Mouse (Mus musculus): Measurements from ENCODE around the gene Myadm.
"Not testable (repeated sequence)": the region's sequence is repeated elsewhere in the genome, so short reads cannot be mapped to it uniquely, and the experiment has no call there.

The Myadm gene

DNA sequence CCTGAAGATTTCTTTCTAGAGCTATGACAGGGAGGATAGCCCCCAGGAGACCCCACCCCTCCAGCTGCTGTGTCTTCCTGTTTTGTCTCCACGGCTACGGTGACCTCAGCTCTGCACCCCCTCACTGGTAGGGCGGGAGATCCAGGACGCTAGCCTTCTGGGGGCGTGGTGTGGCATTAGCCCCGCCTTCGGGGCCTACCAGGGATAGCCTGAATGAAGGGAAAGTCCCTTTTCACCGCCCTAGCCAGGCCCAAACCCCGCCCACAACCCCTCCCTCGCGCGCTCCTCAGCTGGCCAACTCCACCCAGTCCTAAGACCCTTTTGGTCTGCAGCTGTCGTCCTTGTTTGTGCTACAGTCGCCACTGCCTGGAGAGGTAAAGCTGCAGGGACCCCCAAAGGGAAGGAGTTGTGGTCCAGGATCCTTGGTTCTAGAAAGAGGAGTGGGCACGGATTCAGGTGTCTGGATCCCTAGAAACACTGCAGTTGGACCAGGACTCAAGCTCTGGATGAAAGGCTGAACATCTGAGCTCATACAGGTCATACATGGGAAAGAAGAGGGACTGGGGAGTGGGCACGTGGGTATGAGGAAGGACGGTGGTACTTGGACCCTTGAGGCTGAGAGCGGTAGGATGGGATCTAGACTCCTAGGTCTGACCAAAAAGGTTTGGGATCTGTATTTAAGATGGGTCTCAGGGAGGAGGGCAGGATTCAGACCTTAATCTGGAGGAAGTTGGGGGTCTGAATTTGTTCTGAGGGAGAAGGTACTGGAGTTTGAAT is 1.6 kb downstream of the Myadm start:
- DNase-seq (ENCODE audit: low read depth, low spot score) = peak; percentile 6

GRCm38 (mm10) chr7:3291197-3291596 is 2.3 kb downstream of the Myadm start:
- DNase-seq (ENCODE audit: low read depth, low spot score) = no peak

DNA sequence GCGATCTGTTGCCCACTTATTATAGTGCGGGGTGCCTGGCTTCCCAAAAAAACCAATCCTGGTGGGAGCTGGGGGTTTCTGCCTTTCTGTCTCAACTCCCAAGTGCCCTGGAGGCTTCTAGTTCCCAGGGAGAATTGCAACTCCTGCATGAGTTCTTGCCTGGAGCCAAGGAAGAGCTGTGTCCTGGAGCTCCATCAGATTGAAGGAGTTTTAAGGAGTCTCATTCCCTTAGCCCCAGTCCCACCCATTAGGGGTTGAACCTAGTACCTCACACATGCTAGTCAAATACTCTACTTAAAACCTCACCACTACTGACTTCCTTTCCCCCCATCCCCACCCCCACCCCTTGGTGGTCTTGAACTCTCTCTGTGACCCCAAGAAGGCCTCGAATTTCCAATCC is 2.9 kb downstream of the Myadm start:
- no peak for DNase-seq (ENCODE audit: low read depth, low spot score)

DNA sequence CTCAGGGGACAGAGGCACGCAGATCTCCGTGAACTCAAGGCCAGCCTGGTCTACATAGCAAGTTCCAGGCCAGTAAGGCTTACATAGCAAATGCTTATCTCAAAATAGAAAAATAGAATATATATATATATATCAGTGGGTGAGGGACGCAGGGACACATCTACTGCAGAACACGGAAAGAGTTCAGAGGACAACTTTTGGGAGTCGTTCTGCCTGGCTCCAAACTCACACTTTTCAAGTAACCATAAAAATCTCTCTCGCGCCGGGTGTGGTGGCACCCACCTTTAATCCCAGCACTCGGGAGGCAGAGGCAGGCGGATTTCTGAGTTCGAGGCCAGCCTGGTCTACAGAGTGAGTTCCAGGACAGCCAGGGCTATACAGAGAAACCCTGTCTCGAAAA is 3.4 kb downstream of the Myadm start:
- DNase-seq (ENCODE audit: low read depth, low spot score) = not testable (repeated sequence)

GRCm38 (mm10) chr7:3292791-3293190 is 3.9 kb downstream of the Myadm start:
- DNase-seq (ENCODE audit: low read depth, low spot score) = no peak

- DNase-seq (ENCODE audit: low read depth, low spot score) = no peak
Measured at GRCm38 (mm10) chr7:3294794-3295193, 5.9 kb downstream of the Myadm start.

GRCm38 (mm10) chr7:3295321-3296110 is 6.6 kb downstream of the Myadm start:
- no peak for DNase-seq (ENCODE audit: low read depth, low spot score)

DNA sequence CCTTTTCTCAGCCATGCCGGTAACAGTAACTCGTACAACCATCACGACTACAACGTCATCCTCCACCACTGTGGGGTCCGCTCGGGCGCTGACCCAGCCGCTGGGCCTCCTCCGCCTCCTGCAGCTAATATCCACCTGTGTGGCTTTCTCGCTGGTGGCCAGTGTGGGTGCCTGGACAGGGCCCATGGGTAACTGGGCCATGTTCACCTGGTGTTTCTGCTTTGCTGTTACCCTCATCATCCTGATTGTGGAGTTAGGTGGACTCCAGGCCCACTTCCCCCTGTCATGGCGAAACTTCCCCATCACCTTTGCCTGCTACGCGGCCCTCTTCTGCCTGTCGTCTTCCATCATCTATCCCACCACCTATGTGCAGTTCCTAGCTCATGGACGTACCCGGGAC is 7.8 kb downstream of the Myadm start:
- no peak for DNase-seq (ENCODE audit: low read depth, low spot score)

DNA sequence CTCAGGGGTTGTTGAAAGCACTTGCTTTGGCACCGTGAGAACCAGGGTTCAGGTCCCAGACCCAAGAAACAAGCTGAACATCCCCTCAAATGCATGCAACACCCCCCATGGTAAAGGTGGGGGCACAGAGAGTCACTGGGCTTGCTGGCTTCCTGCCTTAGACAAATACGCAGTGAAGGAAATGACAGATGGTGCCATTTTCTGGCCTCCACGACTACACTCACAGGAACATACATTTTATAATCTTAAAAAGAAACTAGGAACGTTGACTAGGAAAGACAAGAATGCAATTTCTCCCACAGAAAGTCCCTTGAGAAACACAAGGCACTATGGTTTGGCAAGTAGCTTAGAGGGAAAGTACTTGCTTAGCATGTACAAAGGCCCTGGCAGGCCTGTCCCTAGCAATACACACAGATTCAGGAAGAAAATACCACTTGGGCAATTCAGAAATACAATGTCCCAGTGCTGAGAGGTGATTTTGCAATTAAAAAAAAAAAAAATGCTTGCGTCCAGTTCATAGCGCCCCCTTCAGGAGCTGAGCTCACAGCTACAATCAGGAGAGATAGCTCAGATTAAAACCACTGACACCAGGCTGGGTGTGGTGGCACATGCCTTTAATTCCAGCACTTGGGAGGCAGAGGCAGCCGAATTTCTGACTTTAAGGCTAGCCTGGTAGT is 11.2 kb downstream of the Myadm start:
- DNase-seq (ENCODE audit: low read depth, low spot score) = no peak

- DNase-seq (ENCODE audit: low read depth, low spot score) = no peak
Measured at GRCm38 (mm10) chr7:3300891-3301627, 12.2 kb downstream of the Myadm start.

DNA sequence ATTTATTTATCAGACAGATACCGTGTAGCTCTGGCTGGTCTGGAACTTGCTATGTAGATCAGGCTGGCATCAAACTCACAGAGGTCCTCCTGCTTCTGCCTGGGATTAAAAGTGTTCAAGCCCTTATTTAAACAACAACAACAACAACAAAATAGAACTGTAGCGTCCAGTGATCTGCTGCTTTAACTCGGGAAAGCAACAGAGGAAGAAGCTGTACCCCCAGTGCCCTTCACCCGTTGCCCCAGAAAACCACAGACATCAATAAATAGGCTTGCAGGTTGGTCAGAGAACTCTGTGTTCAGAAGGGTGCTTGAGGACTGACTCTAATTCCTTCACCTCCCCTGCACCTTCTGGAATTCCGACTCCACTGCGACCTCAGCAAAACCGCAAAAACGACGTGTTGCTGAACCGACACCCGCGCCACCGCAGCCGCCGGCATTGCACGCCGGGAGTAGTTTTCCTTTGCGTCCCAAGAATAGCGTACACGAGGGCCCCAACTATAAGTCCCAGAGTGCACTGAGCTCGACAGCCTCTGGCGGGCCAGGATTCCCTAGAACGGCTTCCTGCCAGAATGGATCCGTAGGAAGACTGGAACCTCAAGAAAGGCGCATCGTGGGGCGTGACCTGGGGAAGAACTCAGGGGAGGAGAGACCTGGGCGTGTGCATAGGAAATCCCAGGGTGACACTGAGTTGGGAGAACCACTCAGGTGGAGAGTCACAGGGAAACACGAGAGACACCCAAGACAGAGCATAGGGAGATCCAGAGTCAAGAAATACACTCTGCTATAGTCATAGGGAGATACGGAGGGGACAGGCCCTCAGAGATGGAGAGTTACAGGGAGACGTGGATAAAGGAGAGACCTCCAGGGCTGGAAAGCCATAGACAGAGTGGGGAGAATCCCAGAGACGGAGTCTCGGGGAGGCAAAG is 13.0 kb downstream of the Myadm start:
- DNase-seq (ENCODE audit: low read depth, low spot score) = no peak

DNA sequence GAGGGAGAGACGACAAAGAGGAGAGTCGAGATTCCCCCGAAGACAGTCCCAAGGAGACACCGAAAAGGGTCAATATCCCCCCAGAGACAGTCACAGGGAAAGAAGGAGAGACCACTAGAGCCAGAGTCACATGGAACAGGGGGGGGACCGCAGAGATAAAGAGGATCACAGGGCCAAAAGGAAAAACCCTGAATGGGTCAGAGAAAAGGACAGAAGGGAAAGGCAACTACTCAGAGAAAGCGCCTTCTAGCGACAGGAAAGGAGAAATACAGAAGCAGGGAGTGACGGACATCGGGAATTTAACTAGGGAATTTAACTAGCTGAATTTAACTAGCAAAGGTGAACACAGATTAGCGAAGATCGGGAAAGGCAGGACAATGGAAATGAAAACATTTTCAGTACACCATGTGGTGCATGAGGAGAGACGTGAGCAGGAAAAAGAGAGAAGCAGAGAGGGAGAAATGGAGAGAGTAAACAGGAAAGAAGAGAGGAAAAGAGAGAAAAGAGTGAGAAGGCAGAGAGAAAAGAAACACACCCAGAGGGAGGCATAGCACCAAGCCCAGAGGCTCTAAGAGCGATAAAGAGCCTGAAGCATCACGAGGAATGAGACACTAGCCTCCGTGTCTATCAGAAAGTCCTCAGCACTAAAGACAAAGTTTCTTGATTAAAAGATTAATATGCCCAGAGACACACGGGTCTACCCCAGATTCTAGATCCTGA is 13.8 kb downstream of the Myadm start:
- DNase-seq (ENCODE audit: low read depth, low spot score) = no peak

- DNase-seq (ENCODE audit: low read depth, low spot score) = no peak
Measured at GRCm38 (mm10) chr7:3303276-3303781, 14.4 kb downstream of the Myadm start.

GRCm38 (mm10) chr7:3303789-3304188 is 14.9 kb downstream of the Myadm start:
- no peak for DNase-seq (ENCODE audit: low read depth, low spot score)

GRCm38 (mm10) chr7:3304298-3304697 is 15.4 kb downstream of the Myadm start:
- DNase-seq (ENCODE audit: low read depth, low spot score) = no peak

DNA sequence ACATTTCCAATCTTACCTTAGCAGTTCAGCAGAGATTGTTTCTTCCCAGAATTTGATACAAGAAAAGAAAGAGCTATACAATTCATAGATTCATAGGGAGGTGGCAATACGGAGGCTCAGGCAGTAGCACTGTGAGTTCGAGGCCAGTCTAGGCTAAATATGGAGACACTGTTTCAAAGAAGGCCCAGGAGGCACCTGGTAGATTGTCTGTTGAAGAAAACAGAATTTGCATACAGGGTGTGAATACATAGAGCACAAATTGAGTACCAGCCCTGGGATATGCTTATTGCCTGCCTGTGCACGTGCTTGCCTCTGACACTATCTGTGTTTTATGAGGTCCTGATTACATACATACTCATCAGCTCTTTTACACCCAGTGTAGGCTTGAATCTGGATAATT is 17.5 kb downstream of the Myadm start:
- no peak for DNase-seq (ENCODE audit: low read depth, low spot score)

- no peak for DNase-seq (ENCODE audit: low read depth, low spot score)
Measured at GRCm38 (mm10) chr7:3308646-3309045, 19.8 kb downstream of the Myadm start.

- no peak for DNase-seq (ENCODE audit: low read depth, low spot score)
Measured at GRCm38 (mm10) chr7:3310233-3310632, 21.4 kb downstream of the Myadm start.

- no peak for DNase-seq (ENCODE audit: low read depth, low spot score)
Measured at GRCm38 (mm10) chr7:3313571-3313970, 24.7 kb downstream of the Myadm start.

DNA sequence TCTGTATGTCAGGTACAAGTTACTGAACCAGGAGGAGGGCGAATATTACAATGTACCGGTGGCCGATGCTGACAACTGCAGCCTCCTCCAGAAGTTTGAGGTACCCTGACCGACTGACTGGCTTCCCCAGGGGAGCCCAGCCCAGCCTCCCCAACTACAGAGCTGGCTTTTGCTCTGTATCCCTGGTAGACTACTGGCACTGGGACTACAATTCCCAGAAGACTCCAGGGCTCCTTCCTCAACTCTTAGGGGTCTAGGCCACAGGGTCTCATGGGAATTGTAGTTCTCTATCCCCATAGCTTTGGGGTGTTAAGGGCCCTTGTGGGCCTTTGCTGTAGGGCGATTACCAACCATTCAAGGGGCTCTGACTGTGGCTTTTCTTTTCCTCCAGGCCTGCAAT is 25.2 kb downstream of the Myadm start:
- DNase-seq (ENCODE audit: low read depth, low spot score) = no peak

All from c-Kit-negative CD71-positive TER-119-positive erythroid progenitor cells, embryonic 14.5 days (primary cell).